Mouse (Mus musculus) lung, postnatal 0 days (tissue): ENCODE data around the gene Cutal. TPM values are rescaled to one million over a fixed set of nuclear protein-coding genes. Genes with fewer than 3 reads are reported as not detected.
A peak's percentile ranks its signal among the peaks of the same experiment; 100 is the strongest.

ENCODE experiments used
- ATAC-seq: fragments of 200-750 bp; cut with Nextera tagmentation; 2 replicates; pipeline ENCODE4 v1.8.0; 2017; ENCODE audit warnings: moderate library complexity
- DNase-seq: peaks from one replicate; pipeline ENCODE4 v3.0.0-alpha.2; 2016; ENCODE audit warnings: low spot score
- H3K27ac ChIP-seq: fragments of 300-500 bp; sonication (generic); 2 replicates; pipeline ENCODE4 v1.5.1; 2014; ENCODE audit warnings: antibody characterized with exemption, mild to moderate bottlenecking, low read length, mixed read lengths
- H3K27me3 ChIP-seq: fragments of 300-500 bp; sonication (generic); replicated peaks from 2 replicates; pipeline ENCODE4 v1.6.1; 2014; ENCODE audit warnings: low read length, mixed read lengths; ENCODE audit not compliant: insufficient read depth
- H3K36me3 ChIP-seq: fragments of 300-500 bp; sonication (generic); 2 replicates; pipeline ENCODE4 v1.6.1; 2014; ENCODE audit warnings: low read length, mixed read lengths; ENCODE audit not compliant: insufficient read depth
- H3K4me1 ChIP-seq: fragments of 300-500 bp; sonication (generic); 2 replicates; pipeline ENCODE4 v1.6.1; 2014; ENCODE audit warnings: antibody characterized with exemption, low read depth, low read length, mixed read lengths; ENCODE audit not compliant: insufficient read depth
- H3K4me2 ChIP-seq: fragments of 300-500 bp; sonication (generic); replicated peaks from 2 replicates; pipeline ENCODE4 v1.6.1; 2014; ENCODE audit warnings: low read depth, mild to moderate bottlenecking, low read length, moderate library complexity, mixed read lengths
- H3K4me3 ChIP-seq: fragments of 300-500 bp; sonication (generic); 2 replicates; pipeline ENCODE4 v1.5.1; 2014; ENCODE audit warnings: low read depth, low read length
- H3K9ac ChIP-seq: fragments of 300-500 bp; sonication (generic); replicated peaks from 2 replicates; pipeline ENCODE4 v1.6.1; 2014; ENCODE audit warnings: low read depth, mild to moderate bottlenecking
- H3K9me3 ChIP-seq: fragments of 300-500 bp; sonication (generic); 2 replicates; pipeline ENCODE4 v1.6.1; 2016; ENCODE audit warnings: low read length, mixed read lengths
- CTCF ChIP-seq: IDR thresholded peaks from 2 replicates; pipeline ENCODE4 v1.5.1; 2016; ENCODE audit warnings: antibody characterized with exemption, mild to moderate bottlenecking
- EP300 ChIP-seq: IDR thresholded peaks from 2 replicates; pipeline ENCODE4 v1.6.1; 2016; ENCODE audit warnings: antibody characterized with exemption, mild to moderate bottlenecking, control low read depth
- WGBS: fragments of 180-500 bp; shearing (Covaris S2); extraction: QIAGEN DNeasy Blood & Tissue Kit; methylation state at CpG from one replicate; pipeline ENCODE4 v1.1.7; 2014; 5-methylcytosine and 5-hydroxymethylcytosine counted together
- polyA plus RNA-seq: library from polyadenylated mRNA; unstranded; fragments of >200 nt; fragmentation: Nextera tagmentation; extraction: Ambion mirVana; gene quantifications from 2 replicates; pipeline ENCODE4 v1.2.1, GENCODE M21; 2015

The Cutal gene
- polyA plus RNA-seq, 1 experiment from 2014 or later, result 5.4 TPM

DNA sequence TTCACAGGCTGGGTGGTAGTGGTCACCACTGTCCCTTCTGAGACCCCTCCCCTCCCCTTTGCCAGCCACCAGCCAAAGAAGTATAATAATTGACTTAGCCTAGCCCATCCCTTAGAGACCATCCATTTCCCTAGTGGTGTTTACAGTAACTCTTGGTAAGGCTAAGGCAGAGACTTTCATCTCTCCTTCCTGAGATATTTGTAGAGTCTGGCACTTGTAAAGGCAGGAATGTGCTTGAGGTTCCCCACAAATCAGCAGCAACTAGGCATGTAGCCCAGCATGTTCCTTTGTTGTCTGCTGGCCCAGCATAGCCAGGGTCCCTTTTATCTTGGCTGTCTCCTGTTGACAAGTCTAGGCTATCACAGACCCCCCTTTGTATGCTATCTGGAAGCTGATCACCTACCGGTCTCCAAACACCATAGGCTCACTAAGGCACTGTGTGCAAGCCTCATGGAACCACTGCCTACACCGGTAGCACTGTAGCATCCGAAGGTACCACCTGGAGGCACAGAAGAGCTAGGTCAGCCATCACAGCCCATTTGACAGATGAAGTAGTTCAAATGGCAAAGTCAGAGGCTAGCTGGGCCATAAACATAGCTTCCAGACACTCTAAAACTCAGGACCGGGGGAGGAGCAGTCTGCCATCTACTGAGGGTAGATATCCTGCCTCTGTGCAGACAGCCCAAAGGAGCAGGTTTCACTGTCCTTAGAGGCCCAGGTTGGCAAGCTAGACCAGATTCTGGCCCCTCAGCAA is 29.6 kb downstream of the Cutal start:
- Histone ChIP-seq H3K27ac (peak overlapping the region; percentile 74), H3K36me3 (no peaks in the 10 kb centered on the region)

DNA sequence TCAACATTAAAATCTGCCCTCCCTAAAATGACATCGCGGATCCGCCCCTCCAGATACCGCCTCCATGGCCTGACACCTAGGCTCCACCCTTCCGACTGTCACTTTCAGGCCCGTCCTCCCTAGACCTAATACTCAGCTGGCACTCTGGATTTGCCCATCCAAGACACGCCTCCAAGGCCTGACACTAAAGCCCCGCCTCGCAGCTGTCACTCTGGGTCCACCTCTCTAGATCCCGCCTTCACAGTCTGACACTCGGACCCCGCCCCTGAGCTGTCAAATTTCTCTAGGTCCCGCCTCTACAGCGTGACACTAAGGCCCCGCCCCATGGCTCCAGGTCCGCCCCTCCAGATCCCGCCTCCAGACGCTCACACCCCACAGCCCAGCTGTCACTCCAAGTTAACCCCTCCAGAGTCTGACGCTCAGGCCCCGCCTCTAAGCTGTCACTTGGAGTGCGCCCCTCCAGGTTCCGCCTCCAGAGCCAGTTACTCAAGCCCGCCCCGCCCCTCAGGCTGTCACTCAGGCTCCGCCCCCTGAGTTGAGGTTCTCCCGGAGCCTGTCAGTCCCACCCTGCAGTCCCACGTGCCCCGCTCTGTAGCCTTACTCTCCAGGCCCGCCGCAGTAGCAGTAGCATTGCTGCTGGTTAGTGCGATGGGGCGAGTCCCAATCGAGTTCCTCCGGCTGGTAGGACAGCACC is 30.8 kb downstream of the Cutal start:
- H3K4me2 ChIP-seq, result peak overlapping the region; percentile 52
- H3K4me3 ChIP-seq, result peak overlapping the region; percentile 2; the same call in 1 of the 2 replicates
- peaks cover 14% of the 10 kb centered on the region for H3K4me1 ChIP-seq
- peak overlapping the region; percentile 74 for H3K27ac ChIP-seq
- no peaks in the 10 kb centered on the region for H3K36me3 ChIP-seq
- TF ChIP-seq EP300 (peak; percentile 39; the same call in 1 of the 2 replicates), CTCF (no peak; the same call in 1 of the 2 replicates)
- H3K9ac ChIP-seq, result no peak overlapping the region
- peak; percentile 93 for ATAC-seq
- no peaks in the 10 kb centered on the region for H3K9me3 ChIP-seq
- WGBS, result 2% methylated on average over 32 of the region's 34 CpGs
- no peaks in the 10 kb centered on the region for H3K27me3 ChIP-seq
- DNase-seq, result peak; percentile 100

More for the DNA sequence above, 29.6 kb downstream of the Cutal start:
- peak; percentile 55 for DNase-seq
- 50% methylated on average over 4 of the region's 4 CpGs for WGBS
- H3K27me3 ChIP-seq, result no peaks in the 10 kb centered on the region
- H3K9ac ChIP-seq, result no peak overlapping the region
- ATAC-seq, result no peak
- no peak overlapping the region for H3K4me3 ChIP-seq
- no peak for TF ChIP-seq CTCF
- 0 out of 2 replicates have a peak, but pooled peaks have one; percentile 34 for TF ChIP-seq EP300
- H3K9me3 ChIP-seq, result no peaks in the 10 kb centered on the region
- peaks cover 14% of the 10 kb centered on the region for H3K4me1 ChIP-seq
- no peak overlapping the region for H3K4me2 ChIP-seq

DNA sequence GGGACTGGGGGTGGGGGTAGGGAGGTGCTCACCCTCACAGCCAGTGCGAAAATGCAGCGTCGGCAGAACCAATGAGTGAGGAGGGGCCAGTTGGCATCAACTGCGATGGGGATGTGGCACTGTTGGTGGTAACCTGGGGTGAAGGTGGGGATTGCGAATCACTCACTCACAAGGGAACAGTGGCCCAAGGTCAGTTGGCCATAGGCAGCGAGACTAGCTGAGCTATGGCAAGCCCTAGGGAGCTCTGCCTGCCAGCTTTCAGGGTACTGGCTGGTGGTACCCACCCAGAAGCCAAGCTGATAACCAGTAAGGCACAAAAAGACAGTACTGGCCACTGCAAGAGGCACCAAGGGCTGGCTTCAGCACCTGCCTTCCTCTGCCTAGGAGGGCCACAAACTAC is 32.2 kb downstream of the Cutal start:
- Histone ChIP-seq H3K4me2 (no peak overlapping the region), H3K27ac (no peak overlapping the region), H3K4me1 (peaks cover 14% of the 10 kb centered on the region), H3K9me3 (no peaks in the 10 kb centered on the region), H3K27me3 (no peaks in the 10 kb centered on the region), H3K9ac (no peak overlapping the region), H3K4me3 (no peak overlapping the region), H3K36me3 (no peaks in the 10 kb centered on the region)
- DNase-seq, result no peak
- no peak for TF ChIP-seq EP300
- TF ChIP-seq CTCF, result no peak
- no peak for ATAC-seq
- WGBS, result 69% methylated on average over 6 of the region's 6 CpGs

DNA sequence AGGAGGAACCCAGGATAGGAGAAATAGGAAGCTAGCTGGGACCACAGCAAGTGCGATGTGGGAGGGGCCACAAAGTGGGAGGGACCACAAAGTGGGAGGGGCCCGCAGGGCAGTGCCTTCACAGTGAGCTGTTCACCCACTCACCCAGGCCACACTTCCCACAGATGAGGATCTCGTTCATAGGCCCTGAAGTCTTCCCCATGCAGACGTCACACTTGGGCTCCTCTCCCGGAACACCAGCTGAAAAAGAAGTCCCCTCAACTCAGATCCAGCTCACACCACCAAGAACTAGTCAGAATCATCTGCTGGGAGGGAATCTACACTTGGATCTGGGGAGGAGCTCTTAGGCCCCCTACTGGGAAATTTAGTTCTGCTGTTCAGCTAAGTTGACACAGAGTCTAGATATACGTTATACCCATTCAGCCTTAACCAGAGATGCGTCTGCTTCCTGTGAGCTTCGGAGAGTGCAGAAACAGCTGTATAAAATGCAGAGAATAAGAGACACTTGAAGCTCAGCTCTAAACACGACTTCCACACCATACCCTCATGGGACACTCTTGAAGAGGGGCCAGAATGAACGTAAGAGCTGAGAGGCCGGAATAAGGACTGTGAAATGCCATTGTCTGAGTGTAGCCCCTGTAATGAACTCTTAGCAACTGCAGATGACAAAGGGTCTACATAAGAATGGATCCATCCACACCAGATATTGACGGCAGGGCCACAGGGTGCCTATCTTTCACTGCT is 32.8 kb downstream of the Cutal start:
- Histone ChIP-seq H3K4me1 (peaks cover 14% of the 10 kb centered on the region), H3K36me3 (no peaks in the 10 kb centered on the region), H3K4me3 (no peak overlapping the region), H3K9ac (no peak overlapping the region), H3K27me3 (no peaks in the 10 kb centered on the region), H3K4me2 (no peak overlapping the region), H3K27ac (no peak overlapping the region), H3K9me3 (no peaks in the 10 kb centered on the region)
- DNase-seq (peak; percentile 87), ATAC-seq (no peak)
- 46% methylated on average over 12 of the region's 12 CpGs for WGBS
- peak; percentile 55 for TF ChIP-seq CTCF
- no peak for TF ChIP-seq EP300

DNA sequence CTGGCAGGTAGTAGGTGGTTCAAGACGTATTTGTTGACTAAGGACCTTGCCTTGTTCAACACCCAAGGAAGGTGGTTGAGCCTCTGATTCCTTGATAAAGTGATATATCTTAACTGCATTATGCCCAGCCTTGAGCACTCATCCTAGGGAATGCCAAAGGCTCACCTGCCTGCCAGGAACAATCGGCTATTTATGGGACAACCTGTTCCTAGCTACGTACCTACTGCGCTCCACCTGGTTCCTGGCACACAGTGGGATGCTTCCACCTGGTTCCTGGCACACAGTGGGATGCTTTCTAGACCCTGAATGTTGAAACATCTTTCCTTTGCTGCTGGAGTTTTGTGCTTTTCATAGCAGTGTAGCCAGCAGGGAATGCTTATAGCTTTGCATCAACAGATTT is 35.5 kb downstream of the Cutal start:
- H3K4me1 ChIP-seq, result peaks cover 9% of the 10 kb centered on the region
- no peak for DNase-seq
- no peaks in the 10 kb centered on the region for H3K27me3 ChIP-seq
- no peaks in the 10 kb centered on the region for H3K9me3 ChIP-seq
- H3K9ac ChIP-seq, result no peak overlapping the region
- WGBS, result 90% methylated on average over 4 of the region's 4 CpGs
- H3K27ac ChIP-seq, result no peak overlapping the region
- no peak for TF ChIP-seq CTCF
- no peak for TF ChIP-seq EP300
- H3K4me2 ChIP-seq, result no peak overlapping the region
- no peak for ATAC-seq
- H3K4me3 ChIP-seq, result no peak overlapping the region
- no peaks in the 10 kb centered on the region for H3K36me3 ChIP-seq

DNA sequence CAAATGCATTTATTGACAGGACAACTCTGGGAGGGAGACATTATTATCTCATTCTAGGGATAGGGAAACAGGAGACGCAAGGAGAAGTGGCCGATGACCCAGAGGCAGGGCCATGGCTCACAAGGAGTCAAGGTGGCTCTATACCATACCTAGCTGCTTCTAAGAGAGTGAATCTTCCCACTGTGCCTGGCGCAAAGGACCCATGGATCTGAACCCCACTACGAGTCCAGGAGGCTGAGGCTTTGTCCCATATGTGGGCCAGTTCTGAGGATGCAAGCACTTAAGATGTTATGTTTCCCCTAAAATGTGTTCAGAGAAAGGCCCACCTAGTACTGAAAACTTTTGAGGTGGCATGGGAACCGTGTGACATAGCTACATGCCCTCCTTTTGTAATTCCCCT is 37.7 kb downstream of the Cutal start:
- H3K9me3 ChIP-seq, result no peaks in the 10 kb centered on the region
- no peaks in the 10 kb centered on the region for H3K27me3 ChIP-seq
- DNase-seq, result no peak
- no peak overlapping the region for H3K4me3 ChIP-seq
- H3K27ac ChIP-seq, result no peak overlapping the region
- H3K4me1 ChIP-seq, result peaks cover 11% of the 10 kb centered on the region
- H3K36me3 ChIP-seq, result no peaks in the 10 kb centered on the region
- WGBS, result 84% methylated on average over 5 of the region's 5 CpGs
- H3K9ac ChIP-seq, result no peak overlapping the region
- TF ChIP-seq EP300 (no peak), CTCF (no peak)
- no peak overlapping the region for H3K4me2 ChIP-seq
- no peak for ATAC-seq
